Mouse (Mus musculus): ENCODE measurements around the gene Bscl2.
A peak's percentile ranks its signal among the peaks of the same experiment; 100 is the strongest.
"Not testable (repeated sequence)": the region's sequence is repeated elsewhere in the genome, so short reads cannot be mapped to it uniquely, and the experiment has no call there.

The Bscl2 gene

DNA sequence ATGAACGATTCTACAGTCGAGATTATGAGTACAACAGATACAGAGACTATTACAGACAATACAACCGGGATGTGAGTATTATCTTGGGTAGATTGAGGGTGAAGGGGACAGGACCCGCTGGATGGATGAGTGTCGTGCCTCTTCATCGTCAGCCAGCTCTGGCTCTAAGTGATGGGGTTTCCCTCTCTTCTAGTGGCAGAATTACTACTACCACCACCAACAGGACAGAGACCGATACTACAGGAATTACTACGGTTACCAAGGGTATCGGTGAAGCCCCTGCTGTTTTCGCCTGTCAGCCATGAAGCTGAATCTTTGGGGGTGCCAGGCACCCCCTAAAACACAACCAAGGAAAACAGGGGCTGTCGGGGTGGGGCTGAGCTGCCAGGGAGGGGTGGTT lies 6.0 kb upstream of the Bscl2 start:
- no peak for DNase-seq

GRCm38 (mm10) chr19:8832971-8833370 lies 4.3 kb upstream of the Bscl2 start:
- DNase-seq = no peak

DNA sequence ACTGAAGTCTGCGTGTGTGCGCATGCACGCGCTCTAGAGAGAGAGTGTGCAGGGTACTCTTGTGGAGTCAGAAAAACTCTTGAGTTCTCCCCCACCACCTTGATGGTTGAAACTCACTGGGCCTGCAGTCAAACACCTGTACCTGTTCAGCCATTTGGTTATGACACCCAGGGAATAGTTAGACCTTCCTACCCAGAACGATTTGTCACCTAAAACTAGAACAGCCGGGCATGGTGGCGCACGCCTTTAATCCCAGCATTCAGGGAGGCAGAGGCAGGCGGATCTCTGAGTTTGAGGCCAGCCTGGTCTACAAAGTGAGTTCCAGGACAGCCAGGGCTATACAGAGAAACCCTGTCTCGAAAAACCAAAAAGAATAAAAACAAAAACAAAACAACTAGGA lies 940 bp upstream of the Bscl2 start:
- DNase-seq = not testable (repeated sequence)

DNA sequence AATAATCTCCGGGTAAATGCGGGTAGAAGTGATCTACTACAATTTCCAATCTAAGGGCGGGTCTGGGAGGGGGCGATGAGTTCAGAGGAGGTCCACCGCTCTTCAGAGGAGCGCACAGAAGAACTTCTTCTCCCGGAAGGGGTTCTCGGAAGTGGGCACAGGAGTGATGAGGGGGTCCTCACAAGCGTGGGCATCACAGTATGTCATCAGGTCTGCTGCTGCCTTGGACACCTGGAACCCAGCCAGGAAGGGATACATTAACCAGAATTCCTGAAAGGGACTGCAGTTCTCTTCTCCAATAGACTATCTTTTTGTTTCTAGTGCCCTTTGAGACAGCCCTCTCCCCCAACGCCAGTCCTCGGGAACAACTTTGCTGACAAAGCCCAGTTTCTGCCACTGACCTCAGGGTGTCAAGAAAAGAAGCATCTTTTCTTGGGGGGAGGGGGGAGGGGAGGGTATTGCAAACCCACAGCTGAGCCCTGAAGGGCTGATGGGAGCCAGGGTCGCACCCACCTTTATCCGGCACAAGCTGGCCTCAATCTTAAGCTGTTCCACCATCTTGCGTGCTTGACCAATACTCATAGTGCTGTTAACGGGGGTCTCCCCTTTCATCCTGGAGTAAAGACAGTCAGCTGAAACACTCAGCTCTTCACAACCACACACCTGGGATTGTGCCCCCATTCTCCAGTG lies 919 bp downstream of the Bscl2 start:
- DNase-seq = peak; percentile 36

DNA sequence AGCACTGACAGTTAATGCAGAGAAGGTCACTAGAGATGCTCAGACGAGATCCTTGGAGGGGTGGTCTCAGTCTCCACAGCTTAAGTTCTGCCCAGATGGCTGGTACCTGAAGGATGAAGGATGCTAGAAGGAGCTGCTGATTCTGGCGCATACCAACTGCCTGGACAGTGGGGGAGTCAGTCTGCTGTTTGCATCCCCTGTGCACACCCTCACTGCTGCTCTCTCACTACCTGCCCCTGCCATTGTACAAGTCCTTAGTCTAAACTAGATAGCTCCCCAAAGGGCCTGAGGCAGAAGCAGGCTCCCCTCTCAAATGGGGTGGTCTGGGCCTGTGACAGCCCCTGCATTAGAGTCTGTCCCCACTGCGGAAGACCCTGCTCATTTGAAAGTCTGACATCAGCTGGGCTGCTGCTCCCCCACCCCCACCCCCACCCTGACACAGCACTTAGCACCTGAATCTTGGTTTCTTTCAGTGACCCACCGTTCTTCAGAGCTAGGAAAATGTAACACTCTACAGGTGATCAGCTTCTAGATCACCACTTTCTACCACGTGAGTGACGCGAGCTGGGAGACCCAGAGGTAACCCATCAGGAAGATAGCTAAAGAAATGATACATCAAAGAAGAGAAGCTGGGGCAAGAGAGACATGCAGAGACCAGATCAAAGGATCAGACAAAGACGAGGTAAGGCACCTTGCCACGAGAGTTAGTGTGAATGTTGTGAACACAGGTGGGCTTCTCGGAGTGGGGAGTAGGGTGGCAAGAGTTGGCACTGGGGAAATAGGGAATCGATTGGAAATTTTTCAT lies 2.0 kb downstream of the Bscl2 start, which contains the start of gene Gng3:
Gng3 (minus strand) TSS at position 92 of the 805 bp plus-strand sequence.
- no peak for DNase-seq

DNA sequence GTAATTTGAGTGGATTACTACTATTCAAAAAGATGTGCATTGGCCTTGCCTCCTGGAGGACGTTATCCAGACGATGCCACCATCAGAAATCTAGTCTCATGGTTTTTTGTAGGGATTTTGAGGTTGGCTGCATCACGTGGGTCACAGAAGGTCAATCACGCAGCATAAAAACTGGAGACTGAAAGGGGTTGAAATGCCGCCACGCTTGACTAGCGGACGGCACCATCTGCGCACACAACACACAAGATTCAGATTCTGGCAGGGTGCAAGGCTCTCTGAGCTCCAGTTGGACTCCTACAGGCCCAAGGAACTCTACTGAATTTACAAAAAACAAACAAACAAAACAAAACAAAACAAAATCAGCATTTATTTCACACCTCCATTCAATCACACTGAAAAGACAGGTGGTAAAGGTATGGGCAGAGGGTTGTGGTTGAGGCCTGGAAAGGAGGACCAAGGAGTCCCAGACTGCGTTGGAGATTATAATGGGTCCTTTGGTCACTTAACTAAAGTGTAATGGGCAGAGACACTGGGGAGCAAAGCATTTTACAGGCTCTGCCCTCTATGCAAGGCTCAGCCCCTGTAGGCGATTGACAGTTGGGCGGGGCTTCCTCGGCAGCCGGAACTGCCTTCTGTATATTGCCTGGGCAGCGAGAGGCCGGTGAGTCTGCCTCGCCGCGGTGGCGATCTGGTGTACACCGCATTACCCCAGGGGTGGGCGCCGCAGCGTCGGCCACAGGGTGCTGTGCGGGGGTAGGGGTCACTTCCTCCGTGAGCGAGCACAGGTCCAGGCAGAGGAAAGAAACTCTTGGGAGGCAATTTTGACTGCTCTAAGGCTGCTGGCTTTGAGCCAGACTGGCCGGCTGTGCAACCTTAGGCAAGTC lies 2.9 kb downstream of the Bscl2 start:
- DNase-seq = peak; percentile 88

GRCm38 (mm10) chr19:8841012-8841411 lies 3.7 kb downstream of the Bscl2 start:
- no peak for DNase-seq

DNA sequence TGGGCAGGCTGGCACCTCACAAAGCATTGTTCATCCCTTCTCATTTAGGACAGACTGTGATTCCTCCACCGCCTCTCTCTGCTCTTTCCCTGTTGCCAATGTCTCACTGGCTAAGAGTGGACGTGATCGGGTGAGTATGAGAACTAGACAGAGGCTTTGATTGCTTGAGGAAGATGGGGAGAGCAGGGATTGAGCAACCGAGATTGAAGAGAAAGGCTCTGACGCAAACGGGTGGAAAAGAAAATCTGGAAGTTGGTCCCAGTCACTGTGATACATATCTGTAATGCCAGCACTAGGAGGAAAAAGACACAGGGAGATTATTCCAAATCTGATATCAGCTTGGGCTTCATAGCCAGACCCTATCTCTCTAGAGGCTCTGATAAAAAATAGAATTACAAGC lies 5.7 kb downstream of the Bscl2 start:
- DNase-seq = peak; percentile 75

DNA sequence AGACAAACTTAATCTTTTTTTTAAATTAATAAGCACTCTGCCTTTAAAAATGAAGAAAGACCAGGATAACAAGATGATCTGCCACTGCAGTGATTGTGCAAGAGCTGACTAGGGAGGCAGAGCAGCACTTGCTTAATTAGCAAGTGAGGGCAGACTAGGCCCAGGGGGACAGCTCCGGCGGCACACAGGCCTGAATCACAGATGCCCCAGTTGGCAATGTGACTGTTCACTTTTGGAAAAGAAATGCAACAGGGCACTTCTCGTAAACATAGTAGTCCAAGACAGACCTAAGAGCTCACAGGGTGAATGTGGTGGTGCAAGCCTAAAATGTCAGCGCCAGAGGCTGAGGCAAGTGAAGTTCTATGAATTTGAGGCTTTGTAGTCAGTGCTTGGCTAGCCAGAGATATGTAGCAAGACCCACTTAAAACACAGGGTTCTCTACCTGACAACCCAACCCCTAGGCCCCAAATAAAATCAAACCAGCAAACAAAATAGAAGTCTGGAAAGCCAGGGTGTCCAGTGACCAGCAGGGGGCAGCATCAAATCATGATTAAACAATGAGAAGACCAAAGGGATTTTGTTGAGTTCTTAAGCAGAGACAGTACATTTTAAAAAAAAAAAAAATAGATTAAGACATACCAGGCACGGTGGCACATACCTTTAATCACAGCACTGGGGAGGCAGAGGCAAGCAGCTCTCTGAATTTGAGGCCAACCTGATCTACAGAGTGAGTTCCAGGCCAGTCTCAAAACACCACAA lies 7.3 kb downstream of the Bscl2 start:
- DNase-seq = peak; percentile 94

GRCm38 (mm10) chr19:8848356-8848755 lies 11.1 kb downstream of the Bscl2 start:
- DNase-seq = no peak

DNA sequence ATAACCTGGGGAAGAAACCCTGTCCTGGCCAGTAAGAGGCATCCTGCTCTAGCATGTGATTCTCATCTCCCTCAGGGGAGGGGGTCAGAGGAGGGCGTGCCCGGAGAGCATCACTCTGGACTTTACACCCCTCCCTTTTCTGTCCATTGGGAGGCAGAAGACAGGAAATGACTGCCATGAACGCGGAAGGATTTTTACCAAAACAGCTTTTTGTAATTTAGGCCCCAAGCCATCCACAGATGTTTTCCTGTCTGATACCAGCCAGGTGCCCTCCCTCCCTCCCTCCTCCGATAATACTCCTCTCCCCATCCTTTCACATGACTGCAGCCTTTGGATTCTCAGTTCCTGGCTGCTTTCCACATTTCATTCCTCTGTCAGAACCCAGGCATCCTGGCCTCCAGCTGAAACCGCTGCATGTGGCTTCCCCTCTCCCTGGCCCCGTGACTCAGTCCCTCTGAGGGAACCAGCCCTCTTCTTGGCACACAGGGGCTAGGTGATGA lies 13.2 kb downstream of the Bscl2 start, which contains the start of gene Lrrn4cl:
Lrrn4cl (plus strand) TSS at position 367 of the 500 bp plus-strand sequence.
- DNase-seq = peak; percentile 36

GRCm38 (mm10) chr19:8851639-8852038 lies 14.4 kb downstream of the Bscl2 start:
- peak; percentile 59 for DNase-seq

DNA sequence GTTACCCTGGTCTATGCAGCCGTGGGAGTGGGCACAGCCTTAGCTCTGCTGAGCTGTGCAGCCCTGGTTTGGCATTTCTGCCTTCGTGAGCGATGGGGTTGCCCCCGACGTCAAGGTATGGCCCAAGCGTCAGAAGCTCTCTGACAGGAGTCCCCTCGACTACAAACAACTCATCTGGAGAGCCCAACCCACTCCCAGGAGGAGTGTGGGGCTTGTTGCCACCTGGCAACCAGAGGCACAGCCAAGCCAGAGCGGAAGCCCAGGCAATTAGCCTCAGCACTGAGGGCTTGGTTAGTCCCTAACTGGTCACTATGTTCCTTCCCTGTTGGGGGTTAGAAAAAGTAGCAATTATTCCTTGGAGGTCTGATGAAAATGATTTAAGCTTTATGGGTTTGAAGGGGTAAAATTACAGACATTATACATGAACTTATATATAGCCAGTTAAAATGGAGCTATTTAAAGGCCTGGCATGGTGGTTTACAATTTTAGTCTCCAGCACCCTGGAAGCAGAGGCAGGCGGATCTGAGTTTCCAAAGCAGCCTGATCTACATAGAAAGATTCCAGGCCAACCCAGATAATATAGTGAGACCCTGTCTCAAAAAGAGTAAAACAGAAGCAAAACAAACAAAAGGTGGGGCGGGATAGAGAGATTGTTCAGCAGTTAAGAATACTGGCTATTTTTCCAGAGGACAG lies 15.1 kb downstream of the Bscl2 start:
- no peak for DNase-seq

- no peak for DNase-seq
Measured at GRCm38 (mm10) chr19:8853117-8853516, 15.8 kb downstream of the Bscl2 start.

- peak; percentile 84 for DNase-seq
Measured at GRCm38 (mm10) chr19:8857689-8858088, 20.4 kb downstream of the Bscl2 start.

DNA sequence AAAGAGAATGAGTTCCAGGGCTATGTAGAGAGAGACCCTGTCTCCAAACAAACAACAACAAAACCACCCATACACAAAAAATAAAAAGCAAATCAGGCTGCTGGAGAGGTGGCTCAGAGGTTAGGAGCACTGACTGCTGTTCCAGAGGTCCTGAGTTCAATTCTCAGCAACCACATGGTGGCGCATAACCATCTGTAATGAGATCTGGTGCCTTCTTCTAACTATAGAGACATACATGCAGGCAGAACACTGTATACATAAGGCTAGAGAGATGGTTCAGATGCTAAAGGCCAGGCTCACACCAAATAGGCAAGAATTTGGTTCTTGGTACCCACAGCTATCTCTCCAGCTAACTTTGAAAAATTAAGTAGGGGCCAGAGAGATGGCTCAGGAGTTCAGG lies 21.8 kb downstream of the Bscl2 start:
- peak; percentile 74 for DNase-seq

GRCm38 (mm10) chr19:8864265-8864664 lies 27.0 kb downstream of the Bscl2 start:
- no peak for DNase-seq

DNA sequence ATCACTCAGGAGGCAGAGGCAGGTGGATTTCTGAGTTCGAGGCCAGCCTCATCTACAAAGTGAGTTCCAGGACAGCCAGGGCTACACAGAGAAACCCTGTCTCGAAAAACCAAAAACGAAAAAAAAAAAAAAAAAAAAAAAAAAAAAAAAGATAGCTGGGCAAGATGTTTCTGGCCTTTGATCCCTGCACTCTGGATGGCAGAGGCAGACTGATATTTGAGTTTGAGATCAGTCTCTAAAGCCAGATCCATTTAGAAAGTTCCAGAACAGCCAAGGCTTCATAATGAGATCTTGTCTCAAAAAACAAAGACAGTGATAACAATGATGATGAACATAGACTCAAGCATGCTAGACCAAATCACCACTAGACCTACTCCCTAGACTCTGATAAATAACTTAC lies 33.1 kb downstream of the Bscl2 start:
- not testable (repeated sequence) for DNase-seq

GRCm38 (mm10) chr19:8870838-8871237 lies 33.6 kb downstream of the Bscl2 start:
- no peak for DNase-seq

DNA sequence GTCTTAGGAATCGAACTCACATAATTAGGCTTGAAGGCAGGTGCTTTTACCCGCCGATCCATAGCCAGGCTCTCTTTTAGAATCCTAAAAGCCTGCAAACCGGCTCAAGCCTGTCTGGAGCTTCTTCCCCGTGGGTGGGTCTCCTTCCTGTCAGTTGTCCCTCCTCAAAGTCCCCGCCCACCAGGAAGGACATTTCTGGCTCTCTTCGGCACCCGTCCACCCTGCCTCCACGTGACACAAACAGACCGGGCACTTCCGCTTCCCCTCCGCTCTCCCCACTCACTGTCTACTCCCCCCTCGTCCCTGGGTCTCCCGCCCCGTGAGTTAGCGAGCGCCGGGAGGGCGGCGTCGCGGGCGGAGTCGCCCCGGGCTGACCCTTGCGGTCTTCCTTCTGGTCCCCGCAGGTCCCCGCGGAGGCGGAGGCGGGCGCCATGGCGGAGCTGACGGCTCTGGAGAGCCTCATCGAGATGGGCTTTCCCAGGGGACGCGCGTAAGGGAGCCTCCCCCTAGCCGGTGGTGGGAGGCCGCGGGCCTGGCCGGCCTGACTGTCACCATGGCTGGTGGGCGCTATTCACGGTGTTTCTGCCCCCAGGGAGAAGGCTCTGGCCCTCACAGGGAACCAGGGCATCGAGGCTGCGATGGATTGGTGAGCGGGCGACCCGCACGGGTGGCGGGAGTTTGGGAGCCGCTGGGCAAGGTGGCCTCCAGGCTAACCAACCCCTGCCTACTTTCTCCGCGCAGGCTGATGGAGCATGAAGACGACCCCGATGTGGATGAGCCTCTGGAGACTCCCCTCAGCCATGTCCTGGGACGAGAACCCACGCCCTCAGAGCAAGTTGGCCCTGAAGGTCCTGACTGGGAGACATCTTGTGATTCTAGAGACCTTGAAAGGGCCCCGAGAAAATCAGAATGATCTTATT lies 34.3 kb downstream of the Bscl2 start, which contains the start of gene Ubxn1:
Ubxn1 (plus strand) TSS at position 230 of the 920 bp plus-strand sequence.
- peak; percentile 98 for DNase-seq
